Mouse (Mus musculus) lung, postnatal 0 days (tissue): ENCODE results near the gene Tm4sf5.

ENCODE experiments used
- CTCF ChIP-seq: IDR thresholded peaks from 2 replicates; pipeline ENCODE4 v1.5.1; 2016; ENCODE audit warnings: antibody characterized with exemption, mild to moderate bottlenecking
- EP300 ChIP-seq: IDR thresholded peaks from 2 replicates; pipeline ENCODE4 v1.6.1; 2016; ENCODE audit warnings: antibody characterized with exemption, mild to moderate bottlenecking, control low read depth

DNA sequence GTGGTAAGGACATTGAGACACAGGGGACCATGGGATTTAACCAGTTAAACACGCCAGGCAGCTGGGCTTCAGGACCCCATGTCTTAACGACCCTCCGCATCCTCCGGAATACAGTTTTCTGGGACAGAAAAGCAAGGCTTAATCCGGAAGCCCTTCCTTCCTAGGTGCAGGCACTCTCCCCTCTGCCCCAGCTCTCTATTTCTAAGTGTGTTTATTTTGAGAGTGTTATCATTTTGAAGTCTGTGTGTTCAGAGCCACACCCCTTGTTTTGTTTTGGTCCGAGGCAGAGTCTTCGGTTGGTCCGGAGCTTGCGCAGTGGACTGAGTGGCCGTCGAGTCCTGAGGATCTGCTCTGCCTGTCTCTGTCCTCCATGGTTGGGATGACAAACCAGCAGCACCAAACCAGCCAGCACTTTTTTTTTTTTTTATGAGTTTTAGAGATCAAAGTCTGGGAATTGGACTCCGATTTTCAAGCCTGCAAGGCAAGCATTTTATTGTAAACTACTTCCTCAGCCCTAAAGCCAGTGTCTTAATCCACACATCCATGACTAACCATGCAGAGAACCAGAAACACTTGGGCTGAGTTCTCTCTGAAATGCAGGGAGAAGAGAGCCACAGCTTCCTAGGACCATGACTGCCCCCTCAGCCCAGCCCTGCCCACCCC lies 30.0 kb upstream of the Tm4sf5 start:
- TF ChIP-seq CTCF (no peak), EP300 (no peak)
